Mouse (Mus musculus) adrenal gland, adult (tissue): Measurements from ENCODE around the gene Poc1b.
A peak's percentile ranks its signal among the peaks of the same experiment; 100 is the strongest.
"Not testable (repeated sequence)": the region's sequence is repeated elsewhere in the genome, so short reads cannot be mapped to it uniquely, and the experiment has no call there.

ENCODE experiments used
- DNase-seq, 2 experiments: peaks; one replicate each; pipeline ENCODE4 v3.0.0; 2022 to 2023; ENCODE audit warnings: low spot score in 1 of 2; ENCODE audit not compliant: inconsistent age in 2 of 2

Poc1b gene

GRCm38 (mm10) chr10:99190798-99191197 is 84.0 kb downstream of the Poc1b start:
- peak; percentile 71 to 93 for DNase-seq

GRCm38 (mm10) chr10:99194451-99195055 is 87.7 kb downstream of the Poc1b start:
- no peak for DNase-seq

GRCm38 (mm10) chr10:99196556-99196955 is 89.7 kb downstream of the Poc1b start:
- peak in 1 of 2 experiments; percentile 57 for DNase-seq

GRCm38 (mm10) chr10:99197125-99197524 is 90.3 kb downstream of the Poc1b start:
- no peak for DNase-seq

GRCm38 (mm10) chr10:99197607-99198305 is 90.9 kb downstream of the Poc1b start:
- no peak for DNase-seq

GRCm38 (mm10) chr10:99198946-99199345 is 92.1 kb downstream of the Poc1b start:
- DNase-seq = no peak

- DNase-seq = no peak
Observed at GRCm38 (mm10) chr10:99200944-99201343, 94.1 kb downstream of the Poc1b start.

- no peak for DNase-seq
Observed at GRCm38 (mm10) chr10:99201786-99202185, 95.0 kb downstream of the Poc1b start.

- DNase-seq = peak; percentile 57 to 64
Observed at GRCm38 (mm10) chr10:99202363-99202762, 95.5 kb downstream of the Poc1b start.

GRCm38 (mm10) chr10:99203163-99203562 is 96.3 kb downstream of the Poc1b start:
- no peak for DNase-seq

GRCm38 (mm10) chr10:99203577-99204487 is 97.0 kb downstream of the Poc1b start:
- peak; percentile 47 to 82 for DNase-seq

GRCm38 (mm10) chr10:99204553-99204952 is 97.7 kb downstream of the Poc1b start:
- DNase-seq = peak; percentile 41 to 78

GRCm38 (mm10) chr10:99207121-99207520 is 100.3 kb downstream of the Poc1b start:
- no peak for DNase-seq

- DNase-seq = peak in 1 of 2 experiments; percentile 65
Observed at GRCm38 (mm10) chr10:99209146-99209800, 102.4 kb downstream of the Poc1b start.

- DNase-seq = peak in 1 of 2 experiments; percentile 32
Observed at GRCm38 (mm10) chr10:99211021-99211420, 104.2 kb downstream of the Poc1b start.

- DNase-seq = peak in 1 of 2 experiments; percentile 78
Observed at GRCm38 (mm10) chr10:99211503-99212265, 104.8 kb downstream of the Poc1b start.

- peak in 1 of 2 experiments; percentile 30 for DNase-seq
Observed at GRCm38 (mm10) chr10:99214421-99215299, 107.8 kb downstream of the Poc1b start.

GRCm38 (mm10) chr10:99216570-99216969 is 109.7 kb downstream of the Poc1b start:
- DNase-seq = not testable (repeated sequence)

GRCm38 (mm10) chr10:99221540-99221939 is 114.7 kb downstream of the Poc1b start:
- no peak for DNase-seq
